Mouse (Mus musculus) layer of hippocampus, adult 9-11 months (tissue): Measurements from ENCODE around the gene Gabrr2.
A peak's percentile ranks its signal among the peaks of the same experiment; 100 is the strongest.
"Not testable (repeated sequence)": the region's sequence is repeated elsewhere in the genome, so short reads cannot be mapped to it uniquely, and the experiment has no call there.

Experiments
- DNase-seq: peaks from one replicate; pipeline ENCODE4 v3.0.0; 2022

The Gabrr2 gene

DNA sequence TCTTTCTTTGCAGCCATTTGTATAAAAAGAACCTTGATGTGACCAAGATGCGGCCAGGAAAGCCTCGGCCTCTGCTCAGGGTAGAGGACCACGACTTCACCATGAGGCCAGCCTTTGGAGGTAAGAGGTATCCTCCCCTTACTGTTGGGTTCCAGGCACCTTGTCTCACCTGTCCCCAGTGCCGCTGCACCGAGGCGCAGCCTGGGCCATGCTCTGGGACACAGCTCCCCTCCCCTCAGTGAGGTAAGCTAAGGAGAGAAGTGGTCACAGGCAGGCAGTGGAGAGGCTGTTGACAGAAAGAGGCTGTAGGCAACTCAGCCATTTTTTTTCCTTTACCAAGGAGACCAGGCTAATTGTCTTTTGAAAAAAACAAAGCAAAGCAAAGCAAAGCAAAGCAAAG is 8.5 kb downstream of the Gabrr2 start:
- no peak for DNase-seq

DNA sequence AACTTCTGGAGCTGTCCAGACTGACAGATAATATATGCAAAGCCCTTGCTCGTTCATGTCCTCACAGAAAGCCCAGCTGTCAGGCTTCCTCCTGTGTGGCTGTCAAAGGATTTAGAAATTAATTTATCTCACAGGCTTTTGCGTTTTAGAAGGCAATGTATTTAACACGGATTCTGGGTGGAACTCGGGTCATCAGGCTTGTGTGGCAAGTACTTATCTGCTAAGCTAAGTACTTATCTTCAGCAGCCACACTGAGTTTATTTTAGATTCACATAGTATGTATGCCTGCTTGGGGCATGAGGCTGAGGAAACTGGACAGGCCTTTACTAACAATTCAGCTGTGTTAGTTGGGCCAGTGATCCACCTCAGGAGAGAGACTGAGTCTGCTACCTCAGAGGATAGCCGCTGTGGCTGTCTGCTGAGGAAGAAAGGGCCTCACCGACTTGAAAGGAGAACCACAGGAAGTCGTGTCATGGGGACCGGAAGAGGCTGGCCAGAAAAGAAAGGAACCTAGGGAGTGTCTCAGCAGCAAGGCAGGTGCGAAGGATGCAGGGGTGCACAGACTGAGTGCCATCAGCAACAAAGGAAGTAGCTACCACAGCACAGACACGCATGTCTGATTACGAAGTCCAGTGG is 9.8 kb downstream of the Gabrr2 start:
- no peak for DNase-seq

- no peak for DNase-seq
Measured at GRCm38 (mm10) chr4:33074406-33074805, 11.6 kb downstream of the Gabrr2 start.

DNA sequence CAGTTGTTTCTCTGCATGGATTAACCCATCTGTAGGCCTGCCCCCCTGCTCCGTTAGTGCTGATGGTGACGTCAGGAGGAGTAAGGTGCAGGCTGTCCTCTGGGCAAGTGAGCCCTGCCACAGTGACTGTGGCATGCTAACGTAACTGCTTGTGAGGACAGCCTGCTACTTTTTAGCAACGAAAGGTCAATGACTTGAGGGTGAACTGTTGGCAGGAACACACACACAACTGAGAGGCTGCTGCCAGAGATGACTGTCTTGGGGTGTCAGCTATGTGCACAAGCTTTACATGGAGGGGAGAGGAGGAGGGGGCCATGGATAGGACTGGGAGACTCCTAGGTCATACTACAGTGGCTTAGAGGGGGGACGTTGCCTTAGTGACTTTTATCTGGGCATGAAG is 12.1 kb downstream of the Gabrr2 start:
- DNase-seq, result no peak

- DNase-seq, result peak; percentile 44
Measured at GRCm38 (mm10) chr4:33075776-33076524, 13.2 kb downstream of the Gabrr2 start.

DNA sequence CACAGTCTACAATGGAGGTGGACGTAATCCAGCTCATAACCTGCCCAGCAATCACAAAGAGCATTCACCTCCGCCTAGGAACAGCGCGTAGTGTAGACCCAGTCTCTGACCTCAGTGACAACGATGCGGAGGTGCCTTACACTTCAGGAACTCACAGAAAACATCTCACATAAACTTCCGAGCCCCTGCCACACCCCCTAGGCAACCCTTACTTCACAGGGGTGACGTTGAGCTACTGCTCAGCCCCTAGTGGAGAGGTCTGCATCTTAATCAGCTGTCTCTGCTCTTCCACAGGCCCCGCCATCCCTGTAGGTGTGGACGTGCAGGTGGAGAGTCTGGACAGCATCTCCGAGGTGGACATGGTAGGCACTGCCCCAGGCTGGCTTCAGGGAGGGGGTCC is 14.4 kb downstream of the Gabrr2 start:
- no peak for DNase-seq

- no peak for DNase-seq
Measured at GRCm38 (mm10) chr4:33077724-33078123, 14.9 kb downstream of the Gabrr2 start.

DNA sequence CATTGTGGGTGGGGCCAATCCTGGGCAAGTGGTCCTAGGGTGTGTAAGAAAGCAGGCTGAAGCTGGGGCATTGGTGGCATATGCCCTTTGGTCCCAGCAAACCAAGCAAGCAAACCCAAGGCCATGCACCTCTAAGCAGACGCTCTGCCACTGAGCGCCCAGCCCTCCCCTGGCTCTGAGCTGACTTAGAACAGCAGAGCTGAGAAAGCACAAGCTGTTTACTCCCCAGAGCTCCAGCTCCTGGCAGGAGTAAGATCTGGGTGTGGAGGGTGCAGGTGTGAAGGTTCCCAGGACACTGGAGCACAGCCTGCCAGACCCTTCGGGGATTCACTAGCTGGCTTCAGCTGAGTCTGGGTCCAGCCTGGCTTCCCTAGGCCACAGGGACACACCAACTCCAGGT is 15.7 kb downstream of the Gabrr2 start:
- DNase-seq, result no peak

GRCm38 (mm10) chr4:33099118-33099694 is 36.4 kb downstream of the Gabrr2 start:
- DNase-seq, result peak; percentile 71

GRCm38 (mm10) chr4:33109720-33110458 is 47.1 kb downstream of the Gabrr2 start:
- no peak for DNase-seq

DNA sequence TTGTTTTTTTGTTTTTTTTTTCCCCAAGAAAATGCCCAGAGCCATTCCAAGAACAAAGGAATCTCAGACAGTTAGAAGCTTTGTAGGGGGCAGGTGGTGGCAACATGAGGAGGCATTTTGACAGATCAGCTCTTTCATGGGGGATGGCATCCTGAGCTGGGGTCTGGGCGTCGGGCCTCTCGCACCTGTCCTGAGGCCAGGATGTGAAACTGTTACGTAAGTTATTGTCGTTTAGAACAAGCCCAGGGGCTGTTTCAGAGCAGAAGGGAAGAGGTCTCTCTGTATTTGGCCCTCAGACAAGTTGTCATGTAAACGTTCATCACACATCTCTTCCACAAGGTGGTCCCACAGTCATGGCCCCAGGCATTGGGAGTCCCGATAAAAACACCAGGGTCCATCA is 48.0 kb downstream of the Gabrr2 start:
- no peak for DNase-seq

DNA sequence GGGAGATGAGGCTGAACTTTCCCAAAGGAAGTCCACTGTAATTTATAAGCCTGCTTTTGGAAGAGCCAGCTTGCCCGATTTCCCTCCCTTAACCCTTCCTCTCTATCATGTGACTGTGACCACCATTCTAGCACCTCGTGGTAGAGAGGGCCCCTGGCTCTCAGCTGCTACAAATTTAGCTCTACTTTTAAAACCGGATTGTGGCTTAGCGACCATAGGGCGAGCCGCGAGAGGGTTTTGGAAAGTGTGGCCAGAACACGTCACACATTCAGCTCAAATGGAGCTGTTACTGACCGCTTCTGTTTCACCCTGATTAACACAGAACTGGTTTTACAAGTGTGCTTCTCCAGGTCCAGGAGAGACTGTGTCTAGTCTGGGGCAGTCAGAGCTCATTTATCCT is 48.6 kb downstream of the Gabrr2 start:
- no peak for DNase-seq

- not testable (repeated sequence) for DNase-seq
Measured at GRCm38 (mm10) chr4:33112866-33113265, 50.1 kb downstream of the Gabrr2 start.

GRCm38 (mm10) chr4:33119118-33119517 is 56.3 kb downstream of the Gabrr2 start:
- peak; percentile 73 for DNase-seq

DNA sequence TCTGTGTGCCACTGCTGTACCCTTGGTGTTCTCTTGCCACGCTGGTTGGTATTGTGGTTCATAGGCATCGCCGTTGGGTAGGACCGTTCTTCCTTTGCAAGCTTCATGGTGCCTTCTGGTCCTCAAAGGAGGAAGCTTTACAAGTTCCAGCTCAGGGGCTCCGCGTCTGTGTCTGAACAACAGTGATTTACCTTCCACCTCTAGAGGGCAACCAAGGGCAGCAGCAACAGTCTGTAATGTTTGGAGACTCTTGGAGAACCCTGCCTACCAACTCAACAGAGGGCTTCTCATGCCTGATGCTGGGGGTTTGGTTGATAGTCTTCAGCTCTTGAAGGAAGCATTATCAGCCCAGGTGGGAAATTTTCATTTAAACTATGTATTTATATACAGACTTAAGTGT is 61.7 kb downstream of the Gabrr2 start:
- DNase-seq, result peak; percentile 37

GRCm38 (mm10) chr4:33125409-33126084 is 62.7 kb downstream of the Gabrr2 start:
- no peak for DNase-seq

DNA sequence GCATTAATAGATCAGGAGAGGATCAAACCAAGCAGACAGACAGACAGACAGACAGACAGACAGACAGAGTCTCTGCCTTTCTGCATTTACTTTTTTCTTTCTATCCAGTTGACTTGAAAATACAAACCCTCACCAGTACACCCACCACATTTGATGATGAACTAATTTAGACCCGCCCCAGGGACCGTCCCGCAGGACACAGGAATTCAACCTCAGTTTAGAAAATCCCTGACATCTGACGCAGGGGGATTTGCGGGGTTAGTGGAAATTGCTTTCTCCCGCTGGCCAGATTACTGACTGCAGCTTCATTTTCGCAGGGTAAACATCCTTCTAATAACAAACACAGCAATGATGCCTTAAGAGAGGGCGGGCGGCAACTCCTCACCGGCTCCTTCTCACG is 69.4 kb downstream of the Gabrr2 start, which contains the start of gene Gabrr1:
TSS of gene Gabrr1 (plus strand) at position 301 of the 400 bp plus-strand sequence.
- DNase-seq, result no peak
